Mouse (Mus musculus): ENCODE measurements around the gene Prrt4. TPM values are rescaled to one million over a fixed set of nuclear protein-coding genes. Genes with fewer than 3 reads are reported as not detected.

Gene Prrt4
- total and polyA plus RNA-seq, 3 experiments: 2.2 TPM

GRCm38 (mm10) chr6:29195146-29195545 lies 15.8 kb upstream of the Prrt4 start:
- Histone ChIP-seq H3K36me3 (ENCODE audit: control insufficient read depth, insufficient read depth, low read length) (no peaks in the 10 kb centered on the region), H3K9ac (ENCODE audit: low read depth, low read length) (no peak overlapping the region), H3K27me3 (ENCODE audit: control insufficient read depth, insufficient read depth, low read length) (no peaks in the 10 kb centered on the region), H3K79me2 (replicated peaks; ENCODE audit: control insufficient read depth, insufficient read depth, low read length) (no peaks in the 10 kb centered on the region), H3K4me3 (no peak overlapping the region), H3K27ac (no peak overlapping the region; the same call in none of the 2 replicates), H3K4me1 (ENCODE audit: control insufficient read depth, insufficient read depth, low read length) (peaks cover 11% of the 10 kb centered on the region)
- WGBS: 92% methylated on average over 5 of the region's 5 CpGs
- DNase-seq: peak in 1 of 2 experiments; percentile 14
- intact Hi-C loops (cut with DNase I): no loop called here
- TF ChIP-seq CTCF (IDR thresholded peaks at IDR 0.05) (no peak), EP300 (IDR thresholded peaks at IDR 0.05; ENCODE audit: insufficient read depth, low read depth, low read length) (no peak), POLR2A (IDR thresholded peaks at IDR 0.05; ENCODE audit: insufficient read depth, low read depth, low read length) (no peak)

DNA sequence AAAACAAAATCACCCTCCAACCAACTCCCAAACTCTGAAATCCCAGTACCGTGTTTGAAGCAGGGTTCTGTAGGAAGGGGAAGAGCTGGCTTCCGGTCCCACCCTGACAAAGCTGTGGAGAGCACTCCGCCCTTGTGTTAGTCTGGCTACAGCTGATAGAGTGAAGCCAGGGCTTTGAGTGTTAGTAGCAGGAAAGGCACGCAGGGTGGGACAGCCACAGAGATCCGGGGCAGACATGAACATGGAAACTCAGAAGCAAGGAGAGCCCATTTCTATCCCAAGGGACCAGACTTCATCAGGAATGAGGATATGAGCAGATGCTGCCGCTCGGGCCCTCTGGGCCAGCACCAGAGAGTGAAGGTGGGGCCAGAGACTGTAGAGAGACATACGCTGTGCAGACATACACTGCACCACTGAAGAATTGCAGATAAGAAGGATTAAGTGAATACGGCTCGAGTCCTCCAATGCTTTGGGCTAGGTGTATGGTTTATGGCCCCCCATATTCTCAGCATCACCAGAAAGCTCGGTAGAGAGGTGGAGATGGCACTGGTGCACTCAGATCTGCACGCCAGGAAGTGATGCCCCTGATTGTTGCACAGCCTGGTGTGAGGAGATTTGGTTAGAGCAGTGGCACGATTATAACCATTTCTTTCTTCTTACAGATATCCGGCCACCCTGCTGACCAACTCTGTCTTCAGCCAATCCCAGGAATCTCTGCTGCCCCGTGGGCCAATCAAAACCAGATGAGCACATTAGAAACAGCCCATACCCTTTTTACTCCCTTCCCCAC lies 14.8 kb upstream of the Prrt4 start:
- intact Hi-C loops (cut with DNase I): loop anchor here (2.0 kb wide), 1 partner anchor 15 kb away; the partner anchor contains the start of gene Prrt4
- no peak overlapping the region for H3K4me3 ChIP-seq
- DNase-seq: peak; percentile 63 to 81
- 28% methylated on average over 15 of the region's 15 CpGs for WGBS
- no peaks in the 10 kb centered on the region for H3K27me3 ChIP-seq (ENCODE audit: control insufficient read depth, insufficient read depth, low read length)
- no peaks in the 10 kb centered on the region for H3K79me2 ChIP-seq (replicated peaks; ENCODE audit: control insufficient read depth, insufficient read depth, low read length)
- H3K4me1 ChIP-seq (ENCODE audit: control insufficient read depth, insufficient read depth, low read length): peaks cover 11% of the 10 kb centered on the region
- H3K36me3 ChIP-seq (ENCODE audit: control insufficient read depth, insufficient read depth, low read length): no peaks in the 10 kb centered on the region
- TF ChIP-seq EP300 (IDR thresholded peaks at IDR 0.05; ENCODE audit: insufficient read depth, low read depth, low read length) (peak; percentile 81), POLR2A (IDR thresholded peaks at IDR 0.05; ENCODE audit: insufficient read depth, low read depth, low read length) (peak; percentile 60), CTCF (IDR thresholded peaks at IDR 0.05) (no peak)
- H3K27ac ChIP-seq: peak overlapping the region; percentile 81
- H3K9ac ChIP-seq (ENCODE audit: low read depth, low read length): no peak overlapping the region

DNA sequence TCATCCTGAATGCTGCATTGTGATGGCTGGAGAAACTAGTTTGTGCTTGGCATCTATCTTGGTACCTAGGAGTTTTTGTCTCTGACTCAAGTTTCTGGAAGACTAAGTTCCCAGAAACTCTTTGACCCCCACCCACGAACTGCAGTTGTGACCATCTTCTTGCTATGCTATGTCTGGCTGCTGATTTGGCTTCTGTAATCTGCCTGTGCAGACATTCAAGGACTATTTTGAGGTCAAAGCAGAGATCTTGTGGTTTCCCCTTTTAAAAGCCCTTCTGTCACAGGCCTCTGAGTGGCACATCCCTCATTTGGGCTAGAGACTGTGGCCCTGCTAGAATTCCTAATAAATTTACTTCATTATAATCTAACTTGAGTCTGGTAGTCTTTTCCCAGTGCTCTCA lies 8.6 kb upstream of the Prrt4 start:
- intact Hi-C loops (cut with DNase I): no loop called here
- Histone ChIP-seq H3K4me1 (ENCODE audit: control insufficient read depth, insufficient read depth, low read length) (no peaks in the 10 kb centered on the region), H3K27me3 (ENCODE audit: control insufficient read depth, insufficient read depth, low read length) (no peaks in the 10 kb centered on the region), H3K9ac (ENCODE audit: low read depth, low read length) (no peak overlapping the region), H3K27ac (no peak overlapping the region), H3K79me2 (replicated peaks; ENCODE audit: control insufficient read depth, insufficient read depth, low read length) (no peaks in the 10 kb centered on the region), H3K4me3 (no peak overlapping the region), H3K36me3 (ENCODE audit: control insufficient read depth, insufficient read depth, low read length) (no peaks in the 10 kb centered on the region)
- whole genome bisulfite sequencing: 56% methylated on average over 1 of the region's 1 CpGs
- TF ChIP-seq CTCF (IDR thresholded peaks at IDR 0.05): no peak
- no peak for TF ChIP-seq EP300 (IDR thresholded peaks at IDR 0.05; ENCODE audit: insufficient read depth, low read depth, low read length)
- TF ChIP-seq POLR2A (IDR thresholded peaks at IDR 0.05; ENCODE audit: insufficient read depth, low read depth, low read length): no peak
- no peak for DNase-seq

DNA sequence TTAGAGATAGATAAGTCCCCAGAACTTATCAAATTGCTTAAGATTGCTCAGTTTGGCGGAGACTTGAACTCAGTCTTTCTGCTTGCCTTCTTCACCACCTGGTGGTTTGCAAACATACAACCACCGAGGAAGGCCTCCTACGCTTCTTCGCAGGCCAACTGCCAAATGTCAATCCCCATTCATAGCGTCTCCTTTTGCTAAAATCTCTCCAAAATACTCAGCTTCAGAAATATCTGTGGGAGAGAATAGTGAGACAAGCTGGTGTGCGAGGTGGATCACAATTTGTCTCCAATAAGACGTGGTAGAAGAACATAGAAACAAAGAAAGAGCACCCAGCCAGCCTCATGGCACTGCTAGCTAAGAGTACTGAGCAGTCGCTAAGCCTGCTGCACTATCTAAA lies 459 bp upstream of the Prrt4 start:
- TF ChIP-seq EP300 (IDR thresholded peaks at IDR 0.05; ENCODE audit: insufficient read depth, low read depth, low read length) (no peak), POLR2A (IDR thresholded peaks at IDR 0.05; ENCODE audit: insufficient read depth, low read depth, low read length) (no peak), CTCF (IDR thresholded peaks at IDR 0.05) (no peak)
- H3K27ac ChIP-seq: peak overlapping the region; percentile 74
- H3K4me1 ChIP-seq (ENCODE audit: control insufficient read depth, insufficient read depth, low read length): no peaks in the 10 kb centered on the region
- H3K36me3 ChIP-seq (ENCODE audit: control insufficient read depth, insufficient read depth, low read length): no peaks in the 10 kb centered on the region
- intact Hi-C loops (cut with DNase I): loop anchor here (2.0 kb wide), 1 partner anchor 13 kb away; no protein-coding TSS in a partner anchor
- no peaks in the 10 kb centered on the region for H3K27me3 ChIP-seq (ENCODE audit: control insufficient read depth, insufficient read depth, low read length)
- 61% methylated on average over 8 of the region's 8 CpGs for WGBS
- no peak for DNase-seq
- H3K79me2 ChIP-seq (replicated peaks; ENCODE audit: control insufficient read depth, insufficient read depth, low read length): no peaks in the 10 kb centered on the region
- no peak overlapping the region for H3K9ac ChIP-seq (ENCODE audit: low read depth, low read length)
- peak overlapping the region; percentile 62 for H3K4me3 ChIP-seq

- Histone ChIP-seq H3K27ac (no peak overlapping the region), H3K36me3 (ENCODE audit: control insufficient read depth, insufficient read depth, low read length) (no peaks in the 10 kb centered on the region), H3K9ac (ENCODE audit: low read depth, low read length) (peak overlapping the region; percentile 45), H3K4me3 (no peak overlapping the region; the same call in 1 of the 2 replicates), H3K4me1 (ENCODE audit: control insufficient read depth, insufficient read depth, low read length) (no peaks in the 10 kb centered on the region), H3K79me2 (replicated peaks; ENCODE audit: control insufficient read depth, insufficient read depth, low read length) (no peaks in the 10 kb centered on the region), H3K27me3 (ENCODE audit: control insufficient read depth, insufficient read depth, low read length) (no peaks in the 10 kb centered on the region)
- TF ChIP-seq EP300 (IDR thresholded peaks at IDR 0.05; ENCODE audit: insufficient read depth, low read depth, low read length): no peak
- peak; percentile 41 for TF ChIP-seq CTCF (IDR thresholded peaks at IDR 0.05)
- intact Hi-C loops (cut with DNase I): loop anchor here (2.0 kb wide), 1 partner anchor 15 kb away; no protein-coding TSS in a partner anchor
- no peak for DNase-seq
- 56% methylated on average over 17 of the region's 17 CpGs for WGBS
These were observed 1.2 kb downstream of the Prrt4 start for GRCm38 (mm10) chr6:29177901-29178879.

Data from heart, adult 2 months (tissue).